Mouse (Mus musculus) cerebellum, adult 11 months (tissue): ENCODE data around the gene Kantr.

ENCODE experiments used
- DNase-seq: peaks from one replicate; pipeline ENCODE4 v3.0.0; 2022

Kantr gene

GRCm38 (mm10) chrX:152271189-152271588 lies 56.1 kb downstream of the Kantr start:
- no peak for DNase-seq
